Mouse (Mus musculus) spleen, adult 12 weeks (tissue): ENCODE data around the gene E2f6.

Experiments
- DNase-seq: peaks from one replicate; pipeline ENCODE4 v3.0.0; 2022; ENCODE audit warnings: low spot score

Gene E2f6

DNA sequence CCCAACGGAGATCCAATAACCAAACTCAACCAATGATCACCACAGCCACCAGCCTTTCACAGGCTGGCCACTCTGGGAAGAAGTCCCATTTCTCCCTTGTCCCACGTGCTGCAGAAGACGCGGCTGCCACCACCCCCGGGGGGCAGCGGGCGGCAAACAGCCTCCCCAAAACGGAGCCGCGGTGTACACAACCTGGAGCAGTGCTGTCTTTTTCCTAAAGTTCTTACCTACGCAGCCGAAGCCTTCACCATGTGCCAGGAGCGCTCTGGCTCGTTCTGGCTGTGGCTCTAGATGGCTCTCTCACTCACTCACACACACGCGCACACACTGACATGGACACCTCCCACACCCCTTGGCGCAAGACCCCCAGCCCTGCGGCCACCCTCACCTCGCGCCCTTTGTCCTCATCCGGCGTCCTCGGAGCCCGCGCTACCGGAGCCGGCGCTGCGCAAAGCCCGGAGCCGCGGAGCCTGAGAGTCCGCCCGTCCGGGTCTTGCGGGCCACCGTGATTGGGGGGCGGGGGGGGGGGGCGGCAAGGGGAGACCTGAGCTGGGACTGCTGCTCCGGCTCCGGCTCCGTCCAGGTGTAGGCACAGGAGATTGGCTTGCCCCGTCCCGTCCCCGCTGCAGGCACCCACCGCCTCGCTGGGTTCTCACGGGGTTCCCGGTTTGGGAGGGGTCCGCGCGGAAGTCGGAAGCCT lies 10.4 kb upstream of the E2f6 start, which contains the start of gene Greb1:
Greb1 (minus strand) TSS at position 628 of the 700 bp plus-strand sequence.
- no peak for DNase-seq

DNA sequence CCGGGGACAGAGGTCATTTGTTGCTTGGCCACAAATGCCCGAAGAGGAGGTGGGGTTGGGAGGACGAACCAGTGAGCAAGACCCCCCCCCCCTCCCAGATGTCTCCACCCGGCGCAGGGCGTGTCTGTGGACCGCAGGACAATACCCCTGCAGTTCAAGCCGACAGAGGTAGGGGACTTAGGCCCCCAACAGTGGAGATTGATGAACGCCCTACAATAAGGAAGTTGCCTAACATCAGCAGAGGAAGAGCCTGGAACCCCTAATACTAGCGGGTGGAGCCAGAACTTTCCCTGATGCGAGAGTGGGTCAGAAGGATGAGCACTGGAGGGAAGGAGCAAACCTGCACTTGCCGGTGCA lies 9.8 kb upstream of the E2f6 start:
- no peak for DNase-seq

DNA sequence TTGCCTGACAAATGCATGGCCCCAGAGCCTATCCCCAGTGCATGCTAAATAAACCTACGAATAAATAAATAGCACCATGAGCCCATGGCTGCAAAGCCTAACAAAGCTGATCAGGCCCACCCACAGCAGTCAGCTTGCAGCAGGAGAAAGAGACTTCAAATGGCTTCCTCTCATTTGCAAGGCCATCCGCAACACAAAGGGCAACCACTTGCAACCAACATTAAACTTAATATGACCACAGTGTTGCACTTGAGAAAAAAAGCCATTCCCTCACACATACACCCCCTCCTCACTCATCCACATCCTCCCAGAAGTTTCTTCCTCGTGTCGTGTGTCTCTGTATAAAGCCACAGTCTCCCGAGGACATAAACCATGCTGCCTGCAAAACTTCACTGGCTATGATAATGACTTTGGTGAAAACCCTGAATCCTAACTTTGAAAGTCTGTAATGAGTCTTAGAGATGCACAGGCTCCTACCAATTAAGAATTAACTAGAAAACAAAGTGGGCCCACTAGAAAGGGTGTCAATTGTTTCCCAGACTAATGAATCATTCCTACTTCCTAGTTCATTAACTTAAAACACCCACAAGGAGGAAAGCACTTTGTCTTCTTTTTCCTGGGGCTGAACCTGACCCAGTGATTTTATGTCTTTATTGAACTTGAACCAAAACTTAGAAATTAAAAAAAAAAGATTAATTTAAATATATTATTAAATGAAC lies 7.4 kb upstream of the E2f6 start:
- DNase-seq, result no peak

DNA sequence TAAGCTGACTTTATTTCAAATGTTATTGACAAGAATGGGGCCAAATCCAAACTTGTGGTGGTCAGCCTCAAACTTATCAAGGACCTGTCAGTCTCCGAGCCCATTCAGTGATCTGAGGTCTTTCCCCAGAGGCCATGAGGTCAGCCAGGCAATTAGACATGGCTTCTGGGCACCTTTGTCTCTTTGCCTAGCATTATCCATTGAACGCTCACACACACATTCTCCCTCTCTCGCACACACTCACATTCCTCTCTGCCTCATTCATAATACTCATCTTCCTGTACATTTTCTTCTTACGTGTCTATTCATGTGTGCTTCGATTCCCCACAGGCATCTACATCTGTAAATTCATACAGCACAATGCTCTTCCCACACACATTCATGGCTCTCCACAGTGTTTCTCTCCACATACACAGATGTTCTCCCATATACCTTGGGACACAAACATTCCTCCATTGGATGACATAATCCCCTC lies 6.8 kb upstream of the E2f6 start:
- no peak for DNase-seq

DNA sequence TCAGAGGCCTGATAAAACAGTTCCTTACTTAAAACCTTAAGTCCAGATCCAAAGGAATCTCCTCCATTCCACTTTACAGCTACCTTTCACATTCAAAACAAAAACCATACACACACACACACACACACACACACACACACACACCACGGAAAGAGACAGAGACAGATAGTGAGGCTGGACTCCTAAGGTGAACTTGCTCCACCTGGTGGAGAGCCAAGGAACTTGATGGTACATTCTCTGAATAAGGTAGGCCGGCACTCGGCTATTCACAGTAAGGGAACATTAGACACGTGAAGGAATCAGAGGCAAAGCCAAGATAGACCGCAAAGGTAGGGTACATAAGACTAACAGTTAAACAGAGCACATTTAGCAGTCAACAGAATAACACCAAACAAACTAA lies 5.3 kb upstream of the E2f6 start:
- no peak for DNase-seq

DNA sequence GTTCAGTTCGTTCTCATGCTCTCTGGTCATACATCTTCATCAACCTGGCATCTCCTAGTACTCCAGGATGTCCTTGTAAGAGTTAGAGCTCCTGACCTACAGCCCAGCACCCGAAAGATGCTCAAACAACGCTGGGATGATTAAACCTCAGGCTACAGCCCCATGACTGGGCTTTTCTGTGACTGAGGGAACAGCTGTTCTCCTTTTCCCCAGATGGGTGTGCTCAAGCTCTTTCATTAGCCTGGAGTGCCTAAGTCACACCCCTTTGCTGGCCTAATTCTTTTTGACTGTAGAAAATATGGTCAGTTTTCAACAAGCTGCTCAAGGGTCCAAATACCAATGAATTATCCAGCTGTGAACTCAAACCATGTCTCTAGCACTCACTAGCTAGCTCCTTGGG lies 2.7 kb upstream of the E2f6 start:
- DNase-seq, result no peak

DNA sequence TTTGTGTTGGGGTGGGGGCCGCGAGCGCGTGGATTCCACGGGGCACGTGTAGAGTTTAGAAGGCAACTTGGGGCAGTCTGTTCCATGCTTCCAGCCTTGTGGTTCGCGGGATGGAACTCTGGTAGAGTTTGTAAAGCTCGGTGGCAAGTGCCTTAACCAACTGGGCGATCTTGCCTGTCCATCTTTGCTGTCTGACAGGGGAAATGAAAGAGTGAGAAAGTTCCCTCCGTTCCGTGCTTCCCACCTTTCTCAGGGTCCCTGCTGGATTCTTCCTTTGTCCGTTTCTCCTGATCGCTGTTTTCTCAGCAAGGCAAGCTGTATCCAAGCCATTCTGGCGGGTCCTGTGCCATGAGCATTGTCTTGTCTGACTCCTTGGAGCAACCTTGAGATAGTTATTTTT lies 714 bp downstream of the E2f6 start:
- no peak for DNase-seq

DNA sequence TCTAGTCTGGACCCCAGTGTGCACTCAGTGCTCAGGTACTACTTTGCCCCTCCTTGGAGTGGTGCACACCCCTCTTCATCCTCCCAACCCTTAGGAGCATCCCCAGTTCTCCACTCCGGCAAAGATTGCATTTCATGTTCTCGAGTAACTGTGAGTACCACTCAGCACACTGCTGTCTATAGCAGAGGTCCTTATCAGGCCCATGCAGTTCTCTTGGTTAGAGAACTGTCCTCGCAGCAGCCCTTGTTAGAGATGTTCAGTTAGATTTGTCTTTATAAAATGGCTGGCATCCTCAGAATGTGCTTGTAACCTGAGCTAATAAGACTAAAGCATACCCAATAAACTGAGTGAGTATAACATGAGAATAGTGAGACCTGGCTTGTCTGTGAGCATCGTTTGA lies 6.4 kb downstream of the E2f6 start:
- DNase-seq, result no peak

DNA sequence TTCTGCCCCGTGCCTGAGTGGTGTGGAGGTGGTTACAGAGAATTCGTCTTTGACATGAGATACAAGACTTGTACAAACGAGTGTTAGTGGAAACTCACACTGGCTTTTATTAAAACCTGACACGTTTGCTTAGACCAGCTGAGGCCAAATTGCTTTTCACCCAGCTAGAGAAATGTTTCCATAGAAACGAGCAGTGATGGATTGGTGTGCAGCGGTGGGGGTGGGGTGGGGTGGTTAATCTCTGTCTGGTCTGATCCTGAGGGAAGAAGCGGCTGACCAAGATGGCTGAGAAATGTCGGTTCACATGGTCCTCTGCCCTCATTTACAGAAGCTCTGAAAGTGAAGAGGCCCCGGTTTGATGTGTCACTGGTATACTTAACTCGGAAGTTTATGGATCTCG lies 7.8 kb downstream of the E2f6 start:
- DNase-seq, result no peak

DNA sequence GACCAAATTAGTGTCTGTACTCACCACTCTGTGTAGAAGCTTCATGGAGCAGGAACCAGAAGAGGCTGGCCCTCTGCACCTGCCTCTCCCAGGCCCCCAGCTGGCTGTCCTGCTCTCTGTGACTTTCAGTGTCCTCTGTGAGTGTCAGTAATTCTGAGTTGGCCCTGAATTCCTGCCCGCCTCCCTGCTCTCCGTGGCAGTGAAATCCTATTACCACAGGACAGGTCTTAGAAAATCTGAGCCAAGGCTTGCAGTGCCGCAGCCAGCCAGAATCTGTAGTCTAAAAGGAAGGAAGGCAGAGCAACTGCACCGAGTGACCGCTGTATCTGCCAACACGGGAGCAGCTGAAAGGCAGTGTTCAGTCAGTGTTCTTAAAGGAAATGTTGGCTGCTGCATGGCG lies 10.0 kb downstream of the E2f6 start:
- no peak for DNase-seq

DNA sequence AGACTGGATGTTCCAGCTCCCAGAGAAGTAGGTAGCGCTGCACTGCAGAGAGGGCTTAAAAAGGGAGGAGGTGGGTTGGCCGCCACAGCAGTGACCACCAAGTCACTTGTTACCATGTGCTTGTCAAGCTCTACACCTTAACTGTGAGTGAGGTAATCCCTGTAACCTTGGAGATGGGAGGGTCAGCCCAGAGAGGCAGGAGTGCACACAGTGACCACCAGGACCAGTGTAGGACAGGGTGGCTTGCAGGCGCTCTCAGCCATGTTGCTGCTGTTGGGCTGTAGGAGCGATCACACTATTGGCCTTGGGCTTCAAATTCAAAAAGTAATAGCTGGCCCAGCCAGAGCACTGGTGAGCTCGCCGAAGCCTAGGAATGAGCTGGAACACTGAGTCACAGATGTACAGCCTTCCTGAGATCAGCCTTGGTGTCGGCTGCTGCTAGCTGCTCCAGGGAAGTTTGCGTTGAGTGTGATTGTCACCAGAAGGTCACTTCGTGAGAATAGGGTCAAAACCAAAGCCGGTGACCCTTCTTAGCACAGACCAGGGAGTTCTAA lies 11.5 kb downstream of the E2f6 start:
- DNase-seq, result no peak

DNA sequence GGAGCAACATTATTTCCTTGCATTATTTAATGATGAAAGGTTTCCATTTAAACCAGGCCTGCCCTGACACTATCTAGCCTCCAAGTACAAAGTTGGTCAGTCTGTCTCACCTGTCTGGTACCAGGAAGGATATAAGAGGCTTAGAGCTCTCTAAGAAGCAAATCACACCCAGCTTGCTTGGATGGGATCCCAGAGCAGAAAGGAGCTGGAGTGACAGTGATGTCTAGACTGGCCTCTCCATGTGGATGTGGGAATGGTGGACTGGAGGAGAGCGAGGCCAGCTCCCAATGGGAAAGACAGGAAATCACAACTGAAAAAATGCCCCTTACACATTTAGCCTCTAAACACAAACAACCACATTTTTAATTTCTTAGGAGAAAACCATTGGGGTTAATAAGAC lies 12.9 kb downstream of the E2f6 start:
- DNase-seq, result no peak

DNA sequence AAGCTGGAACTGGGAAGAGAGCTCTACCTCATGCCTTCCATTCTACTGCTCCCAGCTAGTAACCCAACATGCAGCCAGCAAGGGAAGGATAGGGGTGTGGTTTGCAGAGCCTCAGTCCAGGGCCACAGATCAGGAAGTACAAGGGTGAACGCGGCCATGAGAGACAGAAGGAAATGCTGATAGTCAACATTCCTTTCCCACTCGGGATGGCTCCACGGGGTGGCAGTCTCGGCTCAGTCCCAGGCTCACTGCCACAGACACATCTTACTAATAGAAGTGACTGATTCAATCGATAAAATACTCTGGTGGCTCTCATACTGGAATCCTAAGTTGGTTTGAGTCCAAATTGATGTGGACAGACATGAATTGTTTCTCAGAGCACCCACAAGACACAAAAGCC lies 17.7 kb downstream of the E2f6 start:
- DNase-seq, result no peak

DNA sequence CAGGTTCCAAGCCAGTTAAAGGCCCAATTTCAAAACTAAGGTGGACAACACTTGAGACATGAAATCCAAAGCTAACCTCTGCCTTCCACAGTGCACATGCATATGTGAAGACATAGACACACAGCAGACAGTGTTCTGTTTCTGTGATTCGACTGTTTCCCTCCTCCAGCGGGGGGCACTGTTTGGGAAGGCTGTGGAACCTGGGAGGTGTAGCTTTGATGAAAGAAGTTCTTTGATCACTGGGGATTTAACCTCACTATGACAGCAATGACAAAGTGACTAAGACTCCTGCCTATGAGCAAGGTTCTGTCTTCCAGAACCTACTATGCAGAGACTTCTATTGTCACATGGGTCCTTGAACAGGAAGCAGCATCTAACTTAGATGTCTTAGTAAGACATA lies 19.0 kb downstream of the E2f6 start:
- DNase-seq, result no peak

DNA sequence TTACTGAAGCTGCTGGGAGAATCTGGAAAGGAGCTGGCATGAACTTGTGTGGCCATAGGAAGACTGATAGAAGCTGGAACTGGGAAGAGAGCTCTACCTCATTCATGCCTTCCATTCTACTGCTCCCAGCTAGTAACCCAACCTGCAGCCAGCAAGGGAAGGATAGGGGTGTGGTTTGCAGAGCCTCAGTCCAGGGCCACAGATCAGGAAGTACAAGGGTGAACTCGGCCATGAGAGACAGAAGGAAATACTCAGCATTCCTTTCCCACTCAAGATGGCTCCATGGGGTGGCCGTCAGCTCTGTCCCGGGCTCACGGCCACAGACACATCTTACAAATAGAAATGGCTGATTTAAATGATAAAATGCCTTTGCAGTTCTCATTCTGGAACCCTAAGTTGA lies 20.3 kb downstream of the E2f6 start:
- DNase-seq, result no peak

DNA sequence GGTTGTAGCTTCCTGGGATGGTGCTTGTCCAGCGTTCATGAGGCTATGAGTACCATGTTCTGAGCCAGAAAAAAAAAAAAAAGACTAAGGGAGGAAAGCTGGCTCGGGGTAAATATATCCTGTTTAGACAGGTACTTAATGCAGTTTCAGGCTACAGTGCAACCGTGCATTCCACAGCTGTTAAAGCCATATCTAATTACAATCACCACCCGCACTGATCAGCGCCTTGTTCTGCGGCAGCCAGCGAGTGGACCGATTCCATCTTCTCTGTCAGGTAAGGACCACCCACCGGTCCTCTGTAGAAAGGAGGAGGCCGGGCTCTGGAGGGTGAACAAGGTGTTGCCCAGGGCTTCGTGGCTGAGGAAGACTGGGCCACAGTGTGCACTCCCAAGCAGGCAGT lies 23.9 kb downstream of the E2f6 start:
- DNase-seq, result no peak

DNA sequence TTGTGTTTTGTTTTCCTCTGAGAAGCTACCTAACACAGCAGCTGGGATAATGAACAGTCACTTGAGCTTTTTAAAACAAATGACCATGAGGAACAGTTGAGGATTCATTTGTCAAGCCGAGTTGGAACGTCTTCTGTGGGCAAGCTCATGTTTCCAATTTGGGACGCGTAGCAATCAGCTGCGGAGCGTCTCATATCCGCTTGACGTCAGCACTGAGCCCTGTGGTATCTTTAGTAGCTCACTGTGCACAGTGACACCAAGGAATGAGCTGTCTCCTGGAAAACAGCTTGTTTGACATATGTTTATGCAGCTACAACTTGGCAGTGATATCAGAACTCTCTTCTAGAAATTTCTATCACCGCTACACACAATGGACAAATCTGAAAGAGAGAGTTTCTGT lies 25.4 kb downstream of the E2f6 start:
- DNase-seq, result no peak

DNA sequence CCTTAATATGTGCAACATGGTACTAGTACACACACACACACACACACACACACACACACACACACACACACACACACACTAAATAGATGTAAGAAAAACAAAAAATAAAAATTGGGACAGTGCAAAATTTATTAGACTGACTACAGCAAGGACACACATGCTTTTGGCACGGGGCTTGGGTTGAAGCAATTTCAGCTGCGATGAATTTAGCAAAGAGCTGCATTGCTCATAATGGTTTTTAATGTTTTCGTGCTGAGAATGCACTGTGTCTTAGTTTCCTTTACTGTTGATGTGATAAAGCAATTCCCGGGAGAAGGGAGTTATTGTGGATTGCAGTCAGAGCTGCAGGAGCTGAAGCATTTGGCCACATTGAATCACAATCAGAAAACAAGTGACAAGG lies 27.0 kb downstream of the E2f6 start:
- DNase-seq, result no peak

DNA sequence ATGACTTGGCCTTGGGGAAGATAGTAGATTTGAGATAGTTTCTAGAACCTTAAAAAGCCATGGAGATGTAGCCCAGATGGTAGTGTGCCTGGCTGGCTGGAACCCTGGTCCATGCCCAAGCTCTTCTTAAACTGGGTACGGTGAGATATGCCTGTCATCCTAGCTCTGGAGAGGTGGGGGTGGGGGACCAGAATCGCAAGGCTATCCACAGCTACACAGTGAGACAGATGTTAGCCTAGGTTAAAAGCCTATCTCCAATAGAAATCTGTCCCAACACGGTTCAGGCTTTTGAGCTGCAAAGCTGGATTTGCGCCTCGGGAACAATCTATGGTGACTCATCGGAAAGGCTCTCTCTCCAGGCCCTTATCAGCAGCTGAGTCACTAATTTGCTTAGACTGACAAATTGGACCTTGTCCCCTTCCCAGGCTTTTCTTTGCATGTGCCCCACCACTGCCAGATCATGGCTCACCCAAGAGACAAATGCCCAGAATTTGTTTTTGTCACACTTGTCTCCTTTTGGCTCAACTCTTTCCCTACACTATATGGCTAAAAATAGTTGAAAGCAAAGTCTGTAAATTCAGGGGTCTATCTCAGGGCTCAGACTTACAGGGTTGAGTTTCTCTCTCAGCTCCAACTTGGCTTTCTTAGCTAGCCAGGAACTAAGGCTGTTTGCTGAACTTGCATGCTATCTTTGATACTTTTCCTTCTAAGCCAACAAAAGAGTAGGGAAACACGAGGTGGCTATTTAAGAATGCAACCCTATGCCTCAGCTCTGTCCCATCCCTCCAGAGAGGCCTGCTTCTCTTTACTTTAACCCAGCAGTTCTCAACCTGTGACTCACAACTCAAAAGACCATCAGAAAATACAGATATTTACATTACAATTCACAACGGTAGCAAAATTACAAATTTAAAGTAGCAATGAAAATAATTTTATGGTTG lies 30.3 kb downstream of the E2f6 start:
- no peak for DNase-seq

DNA sequence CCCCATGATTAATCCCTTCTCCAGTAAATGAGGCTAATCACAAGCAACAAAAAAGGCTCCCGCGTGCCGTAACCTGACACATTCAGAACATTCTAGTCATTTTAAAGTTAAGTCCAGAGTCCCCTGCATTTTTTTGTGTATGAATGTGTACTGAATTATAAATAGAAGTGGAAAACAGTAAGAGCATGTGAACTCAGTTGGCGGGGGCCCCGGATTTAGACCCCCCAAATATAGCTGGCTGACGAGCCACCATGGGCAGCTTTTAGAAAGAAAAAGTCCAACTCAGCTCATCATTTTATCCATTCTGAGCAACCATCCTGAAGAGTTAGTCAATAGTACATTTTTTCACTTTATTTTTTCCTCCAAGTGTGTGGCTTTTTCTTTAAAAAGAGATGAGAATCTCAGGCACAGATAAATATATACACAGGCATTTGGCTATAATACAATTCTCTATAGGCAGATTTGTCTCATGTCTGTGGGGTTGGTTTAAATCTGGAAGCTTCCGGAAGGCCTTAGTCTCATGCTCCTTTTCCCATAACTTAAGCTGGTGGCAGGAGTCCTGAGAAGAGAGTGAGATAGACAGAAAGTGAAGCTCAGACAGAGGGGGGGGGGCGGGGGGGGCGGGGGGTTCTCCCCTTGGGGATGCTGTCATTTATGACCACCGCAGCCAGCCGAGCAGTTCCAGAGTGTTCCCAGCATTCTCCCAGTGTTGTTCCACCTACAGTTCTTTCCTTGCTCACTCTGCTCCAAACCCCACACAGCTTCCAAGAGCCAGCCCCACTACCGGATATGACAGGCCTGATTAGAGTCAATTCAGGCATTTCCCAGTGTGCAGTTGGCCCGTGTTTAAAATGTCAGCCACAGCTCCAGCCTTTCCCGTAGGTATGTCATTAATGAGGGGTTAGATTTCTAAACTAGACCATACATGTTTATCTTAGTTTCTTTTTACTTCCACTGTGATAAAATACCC lies 34.1 kb downstream of the E2f6 start:
- no peak for DNase-seq

DNA sequence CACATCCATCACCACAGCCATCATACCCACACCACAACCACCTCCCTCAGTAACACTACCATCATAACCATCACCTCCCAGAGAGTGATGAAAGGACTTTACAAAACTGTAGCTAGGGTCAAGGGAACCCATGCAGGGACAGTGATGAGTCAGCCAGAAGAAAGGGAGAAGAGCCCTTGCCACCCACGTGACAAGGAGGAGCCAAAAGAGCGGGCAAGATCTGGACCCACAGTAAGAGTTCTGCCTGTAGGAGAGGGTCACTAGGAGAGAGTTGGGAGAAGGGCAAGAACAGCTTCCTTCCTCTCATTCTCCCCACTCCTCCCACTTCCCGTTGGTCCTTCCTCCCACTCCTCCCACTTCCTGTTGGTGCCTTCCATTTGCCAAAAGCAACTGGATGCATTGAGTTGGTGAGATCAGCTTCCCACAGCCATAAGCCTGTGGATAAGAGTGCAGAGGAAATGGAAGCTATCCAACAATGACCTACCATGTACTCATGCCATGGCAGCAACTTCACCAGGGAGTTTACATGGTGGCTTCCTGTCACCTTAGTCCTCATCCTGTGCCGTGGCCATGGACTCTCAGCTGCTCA lies 36.5 kb downstream of the E2f6 start:
- no peak for DNase-seq
